Mouse (Mus musculus) cerebellum, adult 2 months (tissue): Measurements from ENCODE around the gene Lysmd3.

ENCODE experiments used
- CTCF ChIP-seq: fragments of 200-500 bp; IDR thresholded peaks from 2 replicates; pipeline ENCODE4 v1.5.1; 2011; ENCODE audit warnings: low read depth, mild to moderate bottlenecking, control low read depth, low read length, moderate library complexity, borderline replicate concordance; ENCODE audit not compliant: insufficient read depth
- POLR2A ChIP-seq: fragments of 200-500 bp; IDR thresholded peaks from 2 replicates; pipeline ENCODE4 v1.6.1; 2011; ENCODE audit warnings: low read length, control low read depth, borderline replicate concordance; ENCODE audit not compliant: insufficient read depth

DNA sequence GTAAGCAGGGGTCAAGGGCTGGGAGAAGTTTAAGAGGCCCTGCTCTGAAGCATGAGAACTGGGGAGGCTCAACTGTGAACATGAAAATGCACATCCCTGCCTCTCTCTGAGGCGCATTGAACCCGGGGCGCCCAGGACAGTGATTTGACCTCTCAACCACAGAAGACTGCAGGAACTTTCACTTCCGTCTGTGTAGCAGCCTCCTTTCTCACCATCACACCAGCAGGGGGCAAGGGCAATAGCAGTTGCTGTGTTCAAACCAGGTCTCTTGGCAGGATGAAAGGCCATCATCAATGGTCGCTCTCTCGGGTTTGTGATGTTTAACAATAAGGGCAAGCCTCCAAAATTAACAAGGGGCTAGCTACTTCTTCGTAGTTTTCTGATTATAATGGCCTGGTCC lies 45.7 kb downstream of the Lysmd3 start:
- no peak for TF ChIP-seq CTCF
- no peak for TF ChIP-seq POLR2A
